Mouse (Mus musculus) embryonic fibroblast, embryonic 13.5 days (primary cell): ENCODE data around the gene Dynlt1c.
"Not testable (repeated sequence)": the region's sequence is repeated elsewhere in the genome, so short reads cannot be mapped to it uniquely, and the experiment has no call there.

Experiments used
- CTCF ChIP-seq: IDR thresholded peaks from 2 replicates; pipeline ENCODE4 v1.5.1; 2011; ENCODE audit warnings: mild to moderate bottlenecking, control low read depth, low read length, moderate library complexity, borderline replicate concordance; ENCODE audit not compliant: insufficient read depth
- POLR2A ChIP-seq: IDR thresholded peaks from 2 replicates; pipeline ENCODE4 v1.6.1; 2011; ENCODE audit warnings: low read depth, mild to moderate bottlenecking, control low read depth, low read length, moderate library complexity

GRCm38 (mm10) chr17:6640771-6641429, 39.4 kb downstream of the Dynlt1c start:
- not testable (repeated sequence) for TF ChIP-seq POLR2A, CTCF
